ENCODE assay signal across 8 mouse cellular contexts in the genomic region with DNA sequence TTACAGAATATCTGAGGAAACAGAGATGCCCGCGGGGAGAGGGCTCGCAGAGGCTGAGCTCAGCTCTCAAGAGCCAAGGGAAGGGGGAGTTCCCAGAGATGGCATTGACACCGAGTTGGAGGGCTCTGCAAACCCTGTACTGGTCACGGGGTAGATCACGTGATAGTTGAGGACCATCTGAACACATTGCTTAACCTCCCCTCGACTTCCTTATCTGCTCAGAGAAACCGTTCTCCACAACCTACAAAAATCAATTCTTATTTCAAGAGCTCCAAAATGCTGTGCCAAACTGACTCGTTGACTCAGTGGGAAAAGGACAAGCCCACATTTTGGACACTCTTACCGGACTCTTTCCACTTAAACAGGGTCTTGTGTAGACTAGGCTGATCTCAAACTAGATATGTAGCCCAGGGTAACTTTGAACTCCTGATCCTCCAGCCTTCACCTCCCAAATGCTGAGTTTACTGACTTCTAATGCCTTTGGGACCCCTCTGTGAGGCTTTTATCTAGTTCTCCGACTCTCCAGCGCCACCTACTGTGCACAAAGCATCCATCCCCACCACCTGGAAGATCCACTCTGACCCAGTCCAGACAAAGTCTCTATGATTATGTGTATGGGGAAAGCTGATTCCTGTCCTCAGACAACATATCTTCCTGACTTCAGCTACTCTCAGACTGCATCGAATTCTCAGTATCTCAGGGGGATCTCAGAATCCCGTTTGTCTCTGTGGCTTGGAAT. TPM values are rescaled to one million over a fixed set of nuclear protein-coding genes. Genes with fewer than 3 reads are reported as not detected.
DNase-seq lines count a peak whose midpoint lies in the region; ATAC-seq and TF ChIP-seq lines count a peak whose summit lies in the region.

No protein-coding gene starts in this region.

- TF ChIP-seq CTCF in liver, postnatal 0 days (IDR thresholded peaks at IDR 0.05; ENCODE audit: low read depth) = peak; percentile 80

- no peaks in the 10 kb centered on the region for H3K36me3 ChIP-seq in hindbrain, embryonic 12.5 days
- H3K36me3 ChIP-seq in liver, postnatal 0 days (replicated peaks; ENCODE audit: insufficient read depth, low read length) = no peaks in the 10 kb centered on the region
- no peaks in the 10 kb centered on the region for H3K36me3 ChIP-seq in neural tube, embryonic 14.5 days (ENCODE audit: control insufficient read depth, insufficient read depth, low read length)

- peak; percentile 72 for DNase-seq in left cerebral cortex, postnatal 4 days
- no peak for DNase-seq in left cerebral cortex, adult 11 months (ENCODE audit: low spot score)
- peak; percentile 78 for DNase-seq in NIH3T3 (ENCODE audit: low read depth)
- peak; percentile 68 for DNase-seq in liver, postnatal 0 days
- no peak for DNase-seq in urinary bladder, postnatal 10 days (ENCODE audit: low spot score)

- no peaks in the 10 kb centered on the region for H3K27me3 ChIP-seq in hindbrain, embryonic 12.5 days
- no peaks in the 10 kb centered on the region for H3K27me3 ChIP-seq in liver, postnatal 0 days (ENCODE audit: insufficient read depth, low read length)
- no peaks in the 10 kb centered on the region for H3K27me3 ChIP-seq in neural tube, embryonic 14.5 days (ENCODE audit: control insufficient read depth, insufficient read depth, low read length)

- H3K9me3 ChIP-seq in hindbrain, embryonic 12.5 days (replicated peaks) = no peaks in the 10 kb centered on the region
- no peaks in the 10 kb centered on the region for H3K9me3 ChIP-seq in liver, postnatal 0 days (ENCODE audit: low read length)
- H3K9me3 ChIP-seq in neural tube, embryonic 14.5 days (ENCODE audit: control insufficient read depth, low read length) = no peaks in the 10 kb centered on the region

- TF ChIP-seq EP300 in liver, postnatal 0 days (IDR thresholded peaks at IDR 0.05; ENCODE audit: low read depth) = no peak

- H3K27ac ChIP-seq in hindbrain, embryonic 12.5 days = no peak overlapping the region
- H3K27ac ChIP-seq in liver, postnatal 0 days (ENCODE audit: low read depth) = peak overlapping the region; percentile 75
- H3K27ac ChIP-seq in neural tube, embryonic 14.5 days (ENCODE audit: low read depth, low read length) = no peak overlapping the region

- intact Hi-C loops in left cerebral cortex, postnatal 4 days (cut with DNase I) = loop anchor here (10.0 kb wide), 1 partner anchor 69 kb away; no protein-coding TSS in a partner anchor

- H3K9ac ChIP-seq in hindbrain, embryonic 12.5 days = no peak overlapping the region
- no peak overlapping the region for H3K9ac ChIP-seq in liver, postnatal 0 days (replicated peaks)
- H3K9ac ChIP-seq in neural tube, embryonic 14.5 days (replicated peaks; ENCODE audit: low read depth, low read length) = no peak overlapping the region

- H3K4me2 ChIP-seq in hindbrain, embryonic 12.5 days (replicated peaks) = no peak overlapping the region
- no peak overlapping the region for H3K4me2 ChIP-seq in liver, postnatal 0 days (ENCODE audit: low read depth, low read length)
- H3K4me2 ChIP-seq in neural tube, embryonic 14.5 days (ENCODE audit: low read depth, low read length) = no peak overlapping the region

- no peak overlapping the region for H3K4me3 ChIP-seq in hindbrain, embryonic 12.5 days
- H3K4me3 ChIP-seq in liver, postnatal 0 days (ENCODE audit: low read depth, low read length) = no peak overlapping the region
- no peak overlapping the region for H3K4me3 ChIP-seq in neural tube, embryonic 14.5 days (ENCODE audit: low read depth, low read length)

- H3K4me1 ChIP-seq in hindbrain, embryonic 12.5 days = no peaks in the 10 kb centered on the region
- H3K4me1 ChIP-seq in liver, postnatal 0 days (ENCODE audit: insufficient read depth) = peaks cover 3% of the 10 kb centered on the region; the same call in 1 of the 2 replicates
- H3K4me1 ChIP-seq in neural tube, embryonic 14.5 days (ENCODE audit: control insufficient read depth, insufficient read depth, low read length) = no peaks in the 10 kb centered on the region

- peak; percentile 53 for ATAC-seq in common myeloid progenitor, adult 5-6 weeks (replicated peaks; ENCODE audit: low read depth, poor library complexity, severe bottlenecking)
- 0 out of 2 replicates have a peak, but pooled peaks have one; percentile 32 for ATAC-seq in hindbrain, embryonic 12.5 days (ENCODE audit: low FRiP score)
- ATAC-seq in liver, postnatal 0 days = peak; percentile 54
- peak; percentile 28; the same call in 1 of the 2 replicates for ATAC-seq in neural tube, embryonic 14.5 days (ENCODE audit: low read depth)

- 61% methylated on average over 14 of the region's 14 CpGs for WGBS in hindbrain, embryonic 12.5 days
- 31% methylated on average over 14 of the region's 14 CpGs for WGBS in liver, postnatal 0 days (ENCODE audit: insufficient replicate concordance)
- 62% methylated on average over 14 of the region's 14 CpGs for WGBS in neural tube, embryonic 14.5 days

RNA-seq across cellular contexts. Expression of gene Ntsr2, which starts 18.9 kb away (rescaled TPM):
- 10 to 100 TPM; 11.5 to 12.5 TPM for total RNA-seq in left cerebral cortex, postnatal 4 days (2021)
- total RNA-seq in common myeloid progenitor, adult 5-6 weeks (2017) = not detected in 2 replicates
- 0.17 and 0.39 TPM in 2 replicates for polyA plus RNA-seq in hindbrain, embryonic 12.5 days (2016; fragmentation: Nextera tagmentation; extraction: Ambion mirVana)
- polyA plus RNA-seq in liver, postnatal 0 days (2015; fragmentation: Nextera tagmentation; extraction: Ambion mirVana) = not detected in 2 replicates
- 2.3 TPM in 2 replicates for polyA plus RNA-seq in neural tube, embryonic 14.5 days (2014; fragmentation: Nextera tagmentation; extraction: Ambion mirVana)

RNA-seq across cellular contexts. Expression of gene Lpin1, which starts 23.5 kb away (rescaled TPM):
- total RNA-seq in left cerebral cortex, postnatal 4 days (2021) = 10 to 100 TPM; 16.7 to 19.5 TPM
- 11.6 and 15.3 TPM in 2 replicates for total RNA-seq in common myeloid progenitor, adult 5-6 weeks (2017)
- 17.1 and 19.0 TPM in 2 replicates for polyA plus RNA-seq in hindbrain, embryonic 12.5 days (2016; fragmentation: Nextera tagmentation; extraction: Ambion mirVana)
- polyA plus RNA-seq in liver, postnatal 0 days (2015; fragmentation: Nextera tagmentation; extraction: Ambion mirVana) = 4.6 and 14.3 TPM in 2 replicates
- 21.4 and 22.1 TPM in 2 replicates for polyA plus RNA-seq in neural tube, embryonic 14.5 days (2014; fragmentation: Nextera tagmentation; extraction: Ambion mirVana)

Comparison
In these comparisons a context has a peak if more than half of its experiments do, and no peak if none do; other contexts are left out.
1. DNase-seq: peak in left cerebral cortex, postnatal 4 days (single experiment), NIH3T3 (single experiment) and liver, postnatal 0 days (single experiment); none in left cerebral cortex, adult 11 months (single experiment) and urinary bladder, postnatal 10 days (single experiment).
2. Peak in every context shown above with its lines, with median percentiles within 50 percentile points of each other: ATAC-seq.